Mouse (Mus musculus) 416B (cell line): ENCODE data around the gene 4930544D05Rik.
A peak's percentile ranks its signal among the peaks of the same experiment; 100 is the strongest.

Source experiments
- DNase-seq: peaks from one replicate; pipeline ENCODE4 v3.0.0; 2011; ENCODE audit warnings: low read depth

Gene 4930544D05Rik

GRCm38 (mm10) chr11:70598451-70598953 lies 17.1 kb upstream of the 4930544D05Rik start:
- DNase-seq, result no peak

GRCm38 (mm10) chr11:70605024-70605566 lies 10.6 kb upstream of the 4930544D05Rik start:
- peak; percentile 78 for DNase-seq

GRCm38 (mm10) chr11:70606717-70607116 lies 8.9 kb upstream of the 4930544D05Rik start:
- DNase-seq, result no peak

- DNase-seq, result no peak
Observed at GRCm38 (mm10) chr11:70607611-70608010, 8.0 kb upstream of the 4930544D05Rik start.

GRCm38 (mm10) chr11:70608381-70609066 lies 7.1 kb upstream of the 4930544D05Rik start:
- no peak for DNase-seq

- DNase-seq, result no peak
Observed at GRCm38 (mm10) chr11:70610752-70611151, 4.9 kb upstream of the 4930544D05Rik start.

- no peak for DNase-seq
Observed at GRCm38 (mm10) chr11:70612505-70612904, 3.1 kb upstream of the 4930544D05Rik start.

GRCm38 (mm10) chr11:70615074-70615473 lies 574 bp upstream of the 4930544D05Rik start:
- peak; percentile 31 for DNase-seq

GRCm38 (mm10) chr11:70619101-70619500 lies 3.5 kb downstream of the 4930544D05Rik start, which contains the start of gene Chrne:
Gene Chrne (minus strand): TSS chr11:70619216.
- DNase-seq, result no peak

- DNase-seq, result peak; percentile 91
Observed at GRCm38 (mm10) chr11:70621972-70622814, 6.5 kb downstream of the 4930544D05Rik start.

- peak; percentile 66 for DNase-seq
Observed at GRCm38 (mm10) chr11:70623053-70623742, 7.5 kb downstream of the 4930544D05Rik start.

GRCm38 (mm10) chr11:70625473-70625872 lies 9.8 kb downstream of the 4930544D05Rik start:
- peak; percentile 68 for DNase-seq

- no peak for DNase-seq
Observed at GRCm38 (mm10) chr11:70626877-70627276, 11.2 kb downstream of the 4930544D05Rik start.

- no peak for DNase-seq
Observed at GRCm38 (mm10) chr11:70628431-70628830, 12.8 kb downstream of the 4930544D05Rik start.

- peak; percentile 86 for DNase-seq
Observed at GRCm38 (mm10) chr11:70629557-70629956, 13.9 kb downstream of the 4930544D05Rik start.

- peak; percentile 36 for DNase-seq
Observed at GRCm38 (mm10) chr11:70630129-70630528, 14.5 kb downstream of the 4930544D05Rik start.

- DNase-seq, result no peak
Observed at GRCm38 (mm10) chr11:70635601-70636000, 20.0 kb downstream of the 4930544D05Rik start.

- DNase-seq, result peak; percentile 21
Observed at GRCm38 (mm10) chr11:70637764-70638163, 22.1 kb downstream of the 4930544D05Rik start.

- no peak for DNase-seq
Observed at GRCm38 (mm10) chr11:70638293-70638692, 22.6 kb downstream of the 4930544D05Rik start.

- peak; percentile 96 for DNase-seq
Observed at GRCm38 (mm10) chr11:70638714-70639278, 23.1 kb downstream of the 4930544D05Rik start, which contains the start of gene Gp1ba. Gene Gp1ba (plus strand): TSS chr11:70639122.

GRCm38 (mm10) chr11:70639976-70640375 lies 24.3 kb downstream of the 4930544D05Rik start:
- no peak for DNase-seq
